Mouse (Mus musculus): Measurements from ENCODE around the gene Cnksr1.

The Cnksr1 gene

GRCm38 (mm10) chr4:134253722-134254324 lies 15.6 kb upstream of the Cnksr1 start, which contains the start of gene Grrp1:
Grrp1 (minus strand) TSS chr4:134254106.
- ATAC-seq (ENCODE audit: insufficient number of reproducible peaks, low FRiP score, low TSS enrichment): no peak

GRCm38 (mm10) chr4:134252911-134253721 lies 14.9 kb upstream of the Cnksr1 start:
- ATAC-seq (ENCODE audit: insufficient number of reproducible peaks, low FRiP score, low TSS enrichment): no peak

- no peak for ATAC-seq (ENCODE audit: insufficient number of reproducible peaks, low FRiP score, low TSS enrichment)
Observed at GRCm38 (mm10) chr4:134252131-134252910, 14.1 kb upstream of the Cnksr1 start.

GRCm38 (mm10) chr4:134251241-134252130 lies 13.3 kb upstream of the Cnksr1 start:
- ATAC-seq (ENCODE audit: insufficient number of reproducible peaks, low FRiP score, low TSS enrichment): no peak

GRCm38 (mm10) chr4:134250930-134251240 lies 12.7 kb upstream of the Cnksr1 start:
- ATAC-seq (ENCODE audit: insufficient number of reproducible peaks, low FRiP score, low TSS enrichment): no peak

- no peak for ATAC-seq (ENCODE audit: insufficient number of reproducible peaks, low FRiP score, low TSS enrichment)
Observed at GRCm38 (mm10) chr4:134250116-134250929, 12.1 kb upstream of the Cnksr1 start.

DNA sequence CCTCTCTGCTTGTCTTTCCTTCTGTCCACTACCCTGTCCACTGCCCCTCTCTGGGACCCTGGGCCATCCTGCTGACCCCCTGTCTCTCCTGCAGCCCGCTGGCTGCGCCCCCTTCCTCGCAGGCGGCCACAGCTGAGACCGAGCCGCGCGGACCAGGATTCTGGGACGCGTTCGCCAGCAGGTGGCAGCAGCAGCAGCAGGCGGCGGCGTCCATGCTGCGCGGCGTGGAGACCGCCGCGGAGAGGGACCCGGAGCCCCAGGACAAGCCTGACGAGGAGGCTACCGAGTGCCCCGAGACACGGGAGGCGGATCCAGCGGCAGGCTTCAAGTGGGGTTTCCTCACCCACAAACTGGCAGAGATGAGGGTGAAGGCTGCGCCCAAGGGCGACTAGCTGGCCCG lies 11.5 kb upstream of the Cnksr1 start:
- ATAC-seq (ENCODE audit: insufficient number of reproducible peaks, low FRiP score, low TSS enrichment): no peak

DNA sequence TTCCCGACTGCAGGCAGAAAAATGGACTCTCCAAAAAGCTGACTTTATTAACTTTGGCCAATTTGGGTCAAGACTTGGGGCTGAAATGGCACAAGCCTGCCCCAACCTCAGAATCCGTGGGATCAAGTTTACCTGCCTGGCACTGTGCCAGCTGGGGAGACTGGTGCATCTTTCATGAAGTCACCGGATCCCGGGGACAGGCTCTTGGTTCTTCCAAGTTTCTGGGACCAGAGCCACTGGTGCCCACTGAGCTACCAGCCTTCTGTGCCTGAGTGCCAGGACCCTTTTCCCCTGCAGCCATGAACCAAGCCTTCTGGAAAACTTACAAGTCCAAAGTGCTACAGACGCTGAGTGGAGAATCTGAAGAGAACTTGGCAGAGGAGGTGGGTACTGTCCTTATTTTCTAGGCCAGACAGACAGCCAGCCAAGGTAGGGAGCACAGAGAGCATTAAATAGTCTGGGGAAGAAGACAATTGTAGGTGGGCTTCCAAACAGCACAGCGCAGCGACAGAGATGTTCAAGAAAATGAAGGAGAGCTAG lies 8.6 kb upstream of the Cnksr1 start, which contains the start of gene Gm30191:
TSS of gene Gm30191 (plus strand) at position 217 of the 540 bp plus-strand sequence.
- no peak for ATAC-seq (ENCODE audit: insufficient number of reproducible peaks, low FRiP score, low TSS enrichment)

DNA sequence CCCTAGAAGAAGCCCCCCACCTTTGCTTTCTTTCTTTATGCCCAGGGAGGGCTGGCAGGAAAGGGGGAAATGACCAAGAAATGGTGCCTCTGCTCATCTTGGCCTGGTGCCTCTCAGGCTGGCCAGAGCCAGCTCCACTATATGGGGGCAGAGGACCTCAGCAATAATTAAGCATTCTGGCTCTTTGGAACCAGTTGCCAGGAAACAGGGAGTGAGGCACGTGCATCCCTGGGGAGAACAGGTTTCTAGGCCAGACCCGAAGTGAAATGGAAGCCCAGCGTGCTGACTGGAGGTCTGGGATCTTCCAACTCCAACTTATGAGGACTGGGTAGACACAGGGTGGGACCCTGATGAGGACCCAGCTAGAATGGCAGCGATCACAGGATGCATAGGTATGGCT lies 8.1 kb upstream of the Cnksr1 start:
- ATAC-seq (ENCODE audit: insufficient number of reproducible peaks, low FRiP score, low TSS enrichment): no peak

DNA sequence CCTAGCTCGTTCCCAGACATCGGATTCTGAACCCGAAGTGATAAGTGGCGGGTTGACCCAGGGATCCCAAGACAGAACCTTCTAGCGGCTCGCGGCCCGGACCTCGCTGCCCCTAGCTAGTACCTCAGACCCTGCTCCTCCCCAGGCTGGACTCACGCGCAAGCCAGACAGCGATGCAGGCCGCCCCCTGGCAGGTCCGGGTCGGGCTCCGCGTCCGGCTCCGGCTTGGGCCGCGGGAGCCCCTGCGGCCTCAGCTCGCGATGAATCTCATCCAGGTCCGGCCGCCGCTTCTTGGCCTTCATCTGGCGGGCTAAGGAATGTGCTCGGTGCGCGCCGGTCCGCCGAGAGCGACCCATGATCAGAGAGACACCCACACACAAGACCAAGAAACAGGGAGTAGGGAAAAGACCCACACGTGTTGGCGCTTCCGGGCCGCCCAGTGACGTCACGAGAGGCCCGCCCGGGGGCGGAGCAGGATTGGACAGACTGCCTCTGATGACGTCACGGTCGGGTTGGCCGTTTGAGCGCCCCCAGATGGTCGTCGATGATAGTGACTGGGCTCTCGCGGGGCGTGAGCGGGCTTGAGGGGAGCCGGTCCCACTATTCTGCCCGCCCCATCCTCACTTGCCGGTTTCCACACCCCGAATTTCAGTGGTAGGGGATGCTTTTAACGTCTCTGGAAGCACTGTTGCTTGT lies 7.1 kb upstream of the Cnksr1 start, which contains the start of gene Zfp593:
TSS of gene Zfp593 (minus strand) at position 445 of the 696 bp plus-strand sequence.
- peak; percentile 54; the same call in 1 of the 2 replicates for ATAC-seq (ENCODE audit: insufficient number of reproducible peaks, low FRiP score, low TSS enrichment)

GRCm38 (mm10) chr4:134243516-134244250 lies 5.5 kb upstream of the Cnksr1 start, which contains the start of gene E130218I03Rik:
E130218I03Rik (plus strand) TSS chr4:134243662.
- ATAC-seq (ENCODE audit: insufficient number of reproducible peaks, low FRiP score, low TSS enrichment): no peak

DNA sequence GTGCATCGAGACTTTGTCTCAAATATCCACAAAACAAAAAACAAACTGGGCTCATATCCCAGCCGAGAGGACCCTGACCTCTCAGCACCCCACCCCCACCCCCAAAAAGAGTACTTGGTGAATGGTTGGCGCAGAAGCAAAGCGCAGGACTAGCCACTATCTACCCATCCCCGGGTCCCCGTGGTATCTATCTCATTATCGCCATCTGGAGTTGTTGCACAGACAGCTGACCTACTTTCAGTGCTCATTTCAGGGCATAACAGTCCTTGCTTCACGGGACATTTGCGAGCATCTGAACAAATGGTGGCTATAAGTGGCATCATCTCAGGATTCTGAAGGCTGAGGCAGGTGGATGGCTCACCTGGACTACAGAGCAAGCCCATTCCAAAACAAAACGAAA lies 487 bp upstream of the Cnksr1 start:
- ATAC-seq (ENCODE audit: insufficient number of reproducible peaks, low FRiP score, low TSS enrichment): no peak; the same call in 1 of the 2 replicates

DNA sequence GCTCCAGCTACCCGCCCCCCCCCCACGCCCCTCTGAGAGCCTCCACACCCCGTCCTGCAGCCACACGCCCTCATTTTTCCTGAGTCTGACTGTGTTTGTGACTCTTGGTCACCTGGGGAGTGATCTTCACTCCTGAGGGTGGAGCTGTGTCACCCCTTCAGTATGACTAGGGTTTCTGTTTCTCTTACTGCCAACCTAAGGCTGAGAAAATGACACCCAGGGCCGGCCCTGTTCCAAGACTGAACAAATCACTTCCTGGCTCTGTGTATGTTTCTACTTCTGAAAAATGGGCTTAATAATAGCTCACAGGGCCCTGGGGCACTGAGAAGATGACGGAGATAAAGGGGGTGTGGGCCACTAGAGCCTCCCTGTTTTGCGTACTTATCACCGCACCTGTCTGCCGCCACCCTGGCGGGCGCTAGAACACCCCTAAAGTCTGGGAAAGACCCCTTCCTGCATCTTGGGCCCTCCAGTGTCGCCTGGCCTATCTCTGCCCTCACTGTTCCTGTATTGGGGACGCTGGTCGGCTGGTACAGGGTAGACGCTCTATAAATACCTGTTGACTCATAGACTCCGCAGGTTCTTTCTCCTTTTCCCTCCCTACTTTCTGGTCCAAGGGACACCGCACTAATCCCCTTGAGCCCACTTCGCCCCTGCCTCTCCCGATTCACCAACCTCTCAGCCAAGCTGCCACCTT lies 469 bp downstream of the Cnksr1 start:
- ATAC-seq (ENCODE audit: insufficient number of reproducible peaks, low FRiP score, low TSS enrichment): no peak

DNA sequence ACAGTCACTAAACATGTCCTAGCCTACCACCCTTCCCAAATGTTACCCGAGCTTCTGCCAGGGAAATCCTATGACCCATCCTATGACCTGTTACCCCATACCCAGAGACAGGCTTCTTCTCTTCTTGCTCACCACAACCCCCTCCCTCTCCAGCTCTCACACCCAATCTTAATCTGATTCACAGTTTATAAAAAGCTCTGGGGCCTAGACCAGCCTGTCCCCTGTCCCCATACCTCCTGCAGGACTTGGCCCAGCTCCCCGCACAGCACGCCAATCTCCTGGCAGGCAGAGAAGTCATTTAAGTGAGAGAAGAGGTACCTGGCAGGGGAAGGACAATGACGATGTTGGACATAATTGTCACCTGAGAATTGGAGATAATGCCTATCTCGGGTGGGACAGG lies 3.3 kb downstream of the Cnksr1 start:
- ATAC-seq (ENCODE audit: insufficient number of reproducible peaks, low FRiP score, low TSS enrichment): no peak

DNA sequence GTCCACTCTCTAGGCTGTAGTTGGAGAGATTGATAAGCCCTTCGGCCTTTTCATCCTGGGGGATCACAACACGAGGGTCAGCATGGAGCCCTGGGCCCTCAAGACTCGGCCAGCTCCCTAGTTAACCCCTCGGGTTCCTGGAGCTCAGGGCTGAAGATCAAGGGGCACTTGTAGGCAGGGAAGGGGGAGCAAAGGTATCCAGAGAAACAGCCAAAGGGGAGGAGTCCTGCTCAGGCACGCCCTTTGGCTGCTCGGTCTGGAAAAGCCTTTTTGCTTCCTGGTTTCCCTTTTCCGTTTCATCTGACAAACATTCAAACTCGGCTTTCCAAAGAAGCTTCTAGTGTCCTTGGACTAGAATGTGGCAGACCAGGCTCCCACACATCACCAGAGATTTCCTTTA lies 7.8 kb downstream of the Cnksr1 start:
- no peak for ATAC-seq (ENCODE audit: insufficient number of reproducible peaks, low FRiP score, low TSS enrichment)

- no peak for ATAC-seq (ENCODE audit: insufficient number of reproducible peaks, low FRiP score, low TSS enrichment)
Observed at GRCm38 (mm10) chr4:134227194-134227593, 11.0 kb downstream of the Cnksr1 start, which contains the start of gene Catsper4. Catsper4 (minus strand) TSS chr4:134227383.
